Mouse (Mus musculus) forebrain, embryonic 10.5 days (tissue): ENCODE data around the gene Opcml. TPM values are rescaled to one million over a fixed set of nuclear protein-coding genes. Genes with fewer than 3 reads are reported as not detected.

Experiments used
- DNase-seq: peaks from one replicate; pipeline ENCODE4 v3.0.0-alpha.2; 2017; ENCODE audit warnings: low spot score; ENCODE audit errors: extremely low spot score
- H3K27ac ChIP-seq: fragments of 300-500 bp; sonication (generic); 2 replicates; pipeline ENCODE4 v1.5.1; 2016; ENCODE audit warnings: mild to moderate bottlenecking
- H3K27me3 ChIP-seq: fragments of 300-500 bp; sonication (generic); 2 replicates; pipeline ENCODE4 v1.6.1; 2016; ENCODE audit warnings: mild to moderate bottlenecking; ENCODE audit not compliant: poor library complexity, severe bottlenecking
- H3K36me3 ChIP-seq: fragments of 300-500 bp; sonication (generic); replicated peaks from 2 replicates; pipeline ENCODE4 v1.6.1; 2016; ENCODE audit warnings: mild to moderate bottlenecking, moderate library complexity
- H3K4me1 ChIP-seq: fragments of 300-500 bp; sonication (generic); 2 replicates; pipeline ENCODE4 v1.6.1; 2016
- H3K4me3 ChIP-seq: fragments of 300-500 bp; sonication (generic); 2 replicates; pipeline ENCODE4 v1.5.1; 2016; ENCODE audit warnings: mild to moderate bottlenecking, moderate library complexity
- H3K9me3 ChIP-seq: fragments of 300-500 bp; sonication (generic); 2 replicates; pipeline ENCODE4 v1.6.1; 2016; ENCODE audit warnings: mild to moderate bottlenecking, moderate library complexity
- WGBS: fragments of 180-500 bp; shearing (Covaris S2); methylation state at CpG from one replicate; pipeline ENCODE4 v1.1.7; 2016; 5-methylcytosine and 5-hydroxymethylcytosine counted together
- polyA plus RNA-seq: library from polyadenylated mRNA; unstranded; fragments of >200 nt; fragmentation: Nextera tagmentation; extraction: Ambion mirVana; gene quantifications from 2 replicates; pipeline ENCODE4 v1.2.1, GENCODE M21; 2016

Opcml gene
- polyA plus RNA-seq, 1 experiment from 2014 or later = 1.4 TPM

- DNase-seq = no peak
- 90% methylated on average over 6 of the region's 6 CpGs for WGBS
- Histone ChIP-seq H3K27me3 (no peaks in the 10 kb centered on the region), H3K4me3 (no peak overlapping the region), H3K36me3 (no peaks in the 10 kb centered on the region), H3K27ac (no peak overlapping the region), H3K4me1 (peaks cover 13% of the 10 kb centered on the region), H3K9me3 (no peaks in the 10 kb centered on the region)
These were observed 673.0 kb downstream of the Opcml start for GRCm38 (mm10) chr9:28463622-28464021.

DNA sequence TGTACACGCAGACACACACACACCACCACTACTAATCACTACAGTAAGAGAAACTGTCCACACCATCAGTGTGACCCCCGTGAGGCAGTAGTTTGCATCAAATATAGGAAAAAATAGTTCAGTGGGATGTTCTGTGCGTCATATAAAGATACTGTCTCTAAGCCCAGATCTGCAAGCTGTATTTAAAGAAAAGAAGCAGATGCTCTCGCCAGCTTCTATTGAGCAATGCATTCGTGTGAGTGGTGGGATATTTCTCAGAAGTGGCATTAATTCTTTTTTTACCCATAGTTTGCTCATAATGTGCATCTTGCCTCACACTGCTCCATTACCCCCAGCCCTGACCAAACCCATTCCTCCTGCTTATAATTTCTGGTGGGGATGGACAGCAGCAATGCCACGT is 678.8 kb downstream of the Opcml start:
- Histone ChIP-seq H3K27ac (no peak overlapping the region), H3K36me3 (no peaks in the 10 kb centered on the region), H3K27me3 (no peaks in the 10 kb centered on the region), H3K9me3 (no peaks in the 10 kb centered on the region), H3K4me3 (no peak overlapping the region), H3K4me1 (peaks cover 13% of the 10 kb centered on the region)
- 91% methylated on average over 6 of the region's 6 CpGs for WGBS
- DNase-seq = no peak

DNA sequence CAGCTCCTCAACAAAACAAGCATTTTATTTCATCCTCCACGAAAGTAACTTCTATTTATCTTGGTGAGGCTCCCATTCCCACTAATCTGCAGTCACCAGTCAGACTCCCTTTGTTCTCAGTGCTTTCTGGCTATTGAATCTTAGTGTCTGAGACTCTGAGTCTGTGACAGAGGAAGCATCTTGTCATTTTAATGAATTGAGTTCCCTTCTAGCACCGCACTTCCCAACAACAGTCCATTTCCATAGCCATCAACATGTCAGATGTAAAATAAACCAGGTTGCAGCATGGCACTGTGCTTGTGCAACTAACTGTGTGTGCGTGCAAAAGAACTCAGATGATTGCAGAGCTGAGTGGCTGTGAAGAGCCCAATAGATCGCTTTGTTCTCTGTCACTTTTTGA is 680.9 kb downstream of the Opcml start:
- 68% methylated on average over 4 of the region's 4 CpGs for WGBS
- Histone ChIP-seq H3K27me3 (no peaks in the 10 kb centered on the region), H3K4me1 (no peaks in the 10 kb centered on the region), H3K36me3 (no peaks in the 10 kb centered on the region), H3K4me3 (no peak overlapping the region), H3K27ac (no peak overlapping the region), H3K9me3 (no peaks in the 10 kb centered on the region)
- no peak for DNase-seq

DNA sequence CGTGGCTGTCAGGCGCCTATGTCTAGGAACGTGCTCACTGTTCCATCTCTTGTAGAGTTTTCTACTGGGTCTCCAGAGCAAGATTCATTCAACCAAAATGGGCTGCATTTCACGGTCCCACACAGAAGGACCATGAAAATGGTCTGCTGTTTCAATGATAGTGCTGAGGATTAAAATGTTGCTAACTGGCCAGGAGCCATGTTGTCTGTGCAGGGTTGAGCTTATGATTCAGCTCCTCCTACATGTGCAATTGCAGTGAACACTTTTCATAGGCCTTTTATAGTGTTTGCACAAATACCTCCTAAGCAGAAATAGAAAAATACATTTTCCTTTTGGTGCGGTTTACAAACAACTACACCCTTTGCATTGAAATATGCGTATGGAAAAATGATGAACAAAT is 684.0 kb downstream of the Opcml start:
- no peak overlapping the region for H3K27ac ChIP-seq
- WGBS = 91% methylated on average over 6 of the region's 6 CpGs
- no peaks in the 10 kb centered on the region for H3K9me3 ChIP-seq
- DNase-seq = no peak
- no peaks in the 10 kb centered on the region for H3K27me3 ChIP-seq
- H3K4me1 ChIP-seq = no peaks in the 10 kb centered on the region
- no peak overlapping the region for H3K4me3 ChIP-seq
- H3K36me3 ChIP-seq = no peaks in the 10 kb centered on the region

DNA sequence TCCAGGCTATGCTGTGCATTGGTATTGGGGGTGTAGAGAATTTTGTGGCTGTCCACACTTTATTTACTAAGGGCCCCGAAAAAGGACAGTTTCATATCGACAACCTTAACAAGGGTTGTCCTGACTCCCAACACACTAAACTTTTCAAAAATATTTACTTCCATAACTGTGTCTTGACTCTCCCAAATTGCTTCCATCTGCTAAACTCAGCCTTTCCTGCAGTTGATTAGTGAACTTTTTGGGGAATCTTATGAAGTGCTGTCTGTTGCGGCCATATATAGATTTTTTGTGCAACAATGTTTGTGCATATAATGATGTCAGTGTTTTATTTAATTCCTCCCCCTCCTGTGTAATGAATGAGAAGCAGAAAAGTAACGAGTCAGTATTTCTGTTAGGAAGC is 690.7 kb downstream of the Opcml start:
- no peaks in the 10 kb centered on the region for H3K4me1 ChIP-seq
- 63% methylated on average over 4 of the region's 4 CpGs for WGBS
- no peaks in the 10 kb centered on the region for H3K36me3 ChIP-seq
- H3K27me3 ChIP-seq = no peaks in the 10 kb centered on the region
- H3K27ac ChIP-seq = no peak overlapping the region
- no peak for DNase-seq
- H3K9me3 ChIP-seq = no peaks in the 10 kb centered on the region
- H3K4me3 ChIP-seq = no peak overlapping the region

GRCm38 (mm10) chr9:28488499-28488898 is 697.9 kb downstream of the Opcml start:
- no peaks in the 10 kb centered on the region for H3K4me1 ChIP-seq
- DNase-seq = no peak
- H3K4me3 ChIP-seq = no peak overlapping the region
- no peak overlapping the region for H3K27ac ChIP-seq
- H3K36me3 ChIP-seq = no peaks in the 10 kb centered on the region
- WGBS = 85% methylated on average over 2 of the region's 2 CpGs
- H3K27me3 ChIP-seq = no peaks in the 10 kb centered on the region
- no peaks in the 10 kb centered on the region for H3K9me3 ChIP-seq

DNA sequence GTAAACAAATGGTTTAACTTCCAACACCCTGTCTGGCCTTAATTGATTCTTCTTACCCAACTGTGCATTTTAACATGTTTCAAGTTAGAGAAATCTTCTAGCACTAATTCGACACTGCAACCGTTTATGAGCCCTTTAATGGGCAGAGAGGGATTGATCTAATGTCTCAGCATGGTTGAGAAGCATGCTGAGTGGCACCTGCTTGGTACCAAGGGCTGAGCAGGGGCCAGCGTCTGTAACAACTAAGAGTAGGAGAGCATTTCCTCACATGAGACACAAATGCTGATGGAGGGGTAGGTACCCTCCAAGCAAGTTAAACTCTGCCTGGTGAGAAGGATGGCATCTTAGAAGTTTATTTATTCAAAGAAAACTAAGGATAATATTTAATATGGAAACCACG is 699.3 kb downstream of the Opcml start:
- 83% methylated on average over 4 of the region's 4 CpGs for WGBS

GRCm38 (mm10) chr9:28490410-28490809 is 699.8 kb downstream of the Opcml start:
- Histone ChIP-seq H3K4me3 (no peak overlapping the region), H3K4me1 (no peaks in the 10 kb centered on the region), H3K9me3 (no peaks in the 10 kb centered on the region), H3K36me3 (no peaks in the 10 kb centered on the region), H3K27me3 (no peaks in the 10 kb centered on the region), H3K27ac (no peak overlapping the region)
- 95% methylated on average over 3 of the region's 3 CpGs for WGBS
- no peak for DNase-seq

More for the DNA sequence above, 699.3 kb downstream of the Opcml start:
- no peaks in the 10 kb centered on the region for H3K36me3 ChIP-seq
- H3K4me1 ChIP-seq = no peaks in the 10 kb centered on the region
- H3K27me3 ChIP-seq = no peaks in the 10 kb centered on the region
- DNase-seq = no peak
- no peak overlapping the region for H3K27ac ChIP-seq
- H3K9me3 ChIP-seq = no peaks in the 10 kb centered on the region
- no peak overlapping the region for H3K4me3 ChIP-seq

DNA sequence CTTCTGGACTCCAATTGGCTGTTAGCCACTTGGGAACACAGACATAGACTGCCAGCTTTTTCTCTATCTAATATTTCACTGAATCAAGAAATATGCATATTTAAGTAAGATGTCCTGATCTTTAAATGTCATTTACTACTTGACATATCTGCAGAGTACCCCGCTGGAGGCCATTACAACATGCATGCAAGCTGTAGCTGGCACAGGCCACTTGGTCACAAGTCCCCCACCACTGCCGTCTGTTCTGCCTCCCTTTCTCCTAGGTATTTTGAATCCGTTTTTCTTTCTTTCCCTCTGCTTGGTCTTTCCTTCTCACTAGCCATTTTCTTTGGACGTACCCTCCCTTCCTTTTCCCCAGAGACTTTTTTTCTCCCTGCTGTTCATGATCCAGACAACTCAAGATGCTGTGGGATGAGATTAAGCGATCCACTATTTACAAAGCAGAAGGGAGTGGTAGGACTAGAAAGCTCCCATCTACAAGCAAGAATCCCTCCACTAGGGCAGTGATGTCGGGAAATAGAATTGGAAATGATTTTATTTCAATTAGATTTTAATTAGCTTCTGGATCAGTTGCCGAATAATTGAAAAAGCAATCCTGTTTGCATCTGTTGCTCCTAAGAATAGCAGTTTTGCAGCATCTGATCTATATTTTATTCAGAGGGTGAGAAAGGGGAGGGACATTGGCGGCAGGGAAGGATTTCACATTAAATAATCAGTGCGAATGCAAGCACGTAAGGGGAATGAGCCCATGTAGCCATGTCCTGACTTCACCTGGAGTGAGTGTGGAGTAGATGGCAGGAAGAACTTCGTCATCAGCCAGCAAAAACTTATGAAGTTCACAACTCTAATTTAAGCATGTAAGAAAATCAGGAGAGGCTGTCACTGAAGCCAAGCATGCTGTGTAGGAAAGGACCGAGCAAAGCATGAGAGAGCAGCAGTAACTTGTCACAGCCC is 709.5 kb downstream of the Opcml start:
- Histone ChIP-seq H3K9me3 (no peaks in the 10 kb centered on the region), H3K4me3 (no peak overlapping the region), H3K4me1 (no peaks in the 10 kb centered on the region), H3K27me3 (no peaks in the 10 kb centered on the region), H3K36me3 (no peaks in the 10 kb centered on the region), H3K27ac (no peak overlapping the region)
- WGBS = 85% methylated on average over 12 of the region's 12 CpGs
- no peak for DNase-seq

GRCm38 (mm10) chr9:28513905-28514304 is 723.3 kb downstream of the Opcml start:
- H3K27ac ChIP-seq = no peak overlapping the region
- WGBS = 88% methylated on average over 3 of the region's 3 CpGs
- H3K4me1 ChIP-seq = peaks cover 3% of the 10 kb centered on the region; the same call in 1 of the 2 replicates
- no peaks in the 10 kb centered on the region for H3K9me3 ChIP-seq
- H3K36me3 ChIP-seq = no peaks in the 10 kb centered on the region
- DNase-seq = no peak
- H3K27me3 ChIP-seq = no peaks in the 10 kb centered on the region
- no peak overlapping the region for H3K4me3 ChIP-seq

- whole genome bisulfite sequencing = 74% methylated on average over 1 of the region's 1 CpGs
- no peak for DNase-seq
- H3K36me3 ChIP-seq = no peaks in the 10 kb centered on the region
- peaks cover 17% of the 10 kb centered on the region for H3K4me1 ChIP-seq
- H3K4me3 ChIP-seq = no peak overlapping the region
- H3K27me3 ChIP-seq = no peaks in the 10 kb centered on the region
- no peak overlapping the region for H3K27ac ChIP-seq
- H3K9me3 ChIP-seq = no peaks in the 10 kb centered on the region
These were observed 742.6 kb downstream of the Opcml start for GRCm38 (mm10) chr9:28533191-28533590.

- Histone ChIP-seq H3K36me3 (no peaks in the 10 kb centered on the region), H3K4me3 (no peak overlapping the region), H3K27ac (no peak overlapping the region), H3K27me3 (no peaks in the 10 kb centered on the region), H3K9me3 (no peaks in the 10 kb centered on the region), H3K4me1 (peaks cover 20% of the 10 kb centered on the region)
- no peak for DNase-seq
- WGBS = 86% methylated on average over 4 of the region's 4 CpGs
These were observed 744.4 kb downstream of the Opcml start for GRCm38 (mm10) chr9:28535006-28535405.

DNA sequence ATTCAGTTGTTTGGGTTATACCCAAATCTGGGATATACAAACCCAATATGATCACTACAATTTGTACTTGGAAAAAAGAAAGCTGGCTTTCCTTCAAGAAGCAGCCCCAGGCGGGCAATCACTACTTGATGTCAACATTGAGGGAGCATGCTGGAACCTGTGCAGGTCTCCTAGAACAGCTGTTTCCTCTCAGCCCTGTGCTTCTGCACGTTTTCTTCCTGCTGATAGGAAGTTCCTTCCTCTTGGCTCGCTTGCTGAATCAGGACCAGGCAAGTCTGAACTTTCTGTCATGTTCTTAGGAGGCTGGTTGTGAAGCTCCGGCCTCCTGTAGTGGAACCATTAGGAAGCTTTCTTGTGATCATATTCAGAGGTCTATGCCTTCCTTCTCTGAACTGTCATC is 746.1 kb downstream of the Opcml start:
- no peaks in the 10 kb centered on the region for H3K27me3 ChIP-seq
- no peak overlapping the region for H3K4me3 ChIP-seq
- peaks cover 26% of the 10 kb centered on the region for H3K4me1 ChIP-seq
- H3K36me3 ChIP-seq = no peaks in the 10 kb centered on the region
- no peak overlapping the region for H3K27ac ChIP-seq
- H3K9me3 ChIP-seq = no peaks in the 10 kb centered on the region
- no peak for DNase-seq
- 82% methylated on average over 4 of the region's 4 CpGs for WGBS
